Mouse (Mus musculus) NIH3T3 (cell line): ENCODE measurements at regions not wholly inside any gene's neighbourhood (a gene's known extent, or its start where the extent isn't known, plus 50 kb on each side); places are given as distances from the start of the nearest gene placed in this dataset.
A peak's percentile ranks its signal among the peaks of the same experiment; 100 is the strongest.

Experiments used
- DNase-seq: peaks from one replicate; pipeline ENCODE4 v3.0.0-alpha.2; 2012; ENCODE audit warnings: low read depth

- no peak for DNase-seq
Measured at GRCm38 (mm10) chr14:76708728-76709127, 152.0 kb upstream of the Serp2 start.

DNA sequence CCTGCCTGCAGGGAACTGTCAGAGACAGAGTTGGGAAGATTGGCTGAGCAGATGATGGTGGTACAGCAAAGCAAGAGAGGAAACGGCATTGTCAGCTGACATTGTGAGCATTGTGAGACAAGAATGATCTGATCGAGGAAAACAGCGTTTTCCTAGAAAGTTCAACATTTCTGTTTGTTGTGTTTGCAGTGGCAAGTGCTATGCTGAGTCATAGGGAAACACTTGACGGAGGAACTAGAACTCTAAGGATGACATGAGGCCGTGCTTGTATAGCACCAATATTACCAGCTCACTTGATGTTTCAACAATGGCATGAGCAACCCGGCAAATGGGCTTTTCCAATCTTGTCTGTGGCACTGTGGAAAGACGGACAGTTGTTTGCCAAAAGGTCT lies 146.7 kb upstream of the Serp2 start:
- no peak for DNase-seq

DNA sequence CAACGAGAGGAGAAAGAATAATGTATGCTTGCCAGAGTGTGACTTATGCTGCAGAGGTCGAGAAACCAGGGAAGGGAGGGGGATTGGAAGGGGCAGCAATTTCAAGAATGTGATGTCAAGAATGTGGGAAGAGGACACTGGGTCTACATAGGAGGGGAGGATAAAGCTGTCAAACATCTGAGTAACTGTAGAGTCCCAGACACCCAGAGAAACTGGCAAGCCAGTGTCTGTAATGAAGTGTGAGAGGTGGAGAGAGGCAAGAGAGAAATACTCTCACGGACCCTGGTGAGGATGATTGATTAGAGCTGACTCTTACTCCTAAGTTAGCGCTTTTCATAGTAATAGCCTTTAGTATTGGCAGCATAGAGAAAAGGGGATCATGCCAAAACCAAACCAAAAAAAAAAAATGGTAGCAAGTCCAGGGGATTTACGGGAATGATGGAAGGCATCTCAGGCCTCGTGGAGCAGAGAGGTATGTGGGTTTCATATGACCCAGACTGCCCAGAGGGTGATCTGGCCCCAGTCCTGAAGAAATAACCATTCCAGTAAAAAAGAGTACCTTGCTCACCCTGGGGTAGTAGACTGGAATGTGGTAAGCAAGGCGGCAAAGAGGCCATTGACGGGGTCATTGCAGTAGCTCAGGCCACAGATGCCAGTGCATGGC lies 146.2 kb upstream of the Serp2 start:
- DNase-seq, result peak; percentile 56

GRCm38 (mm10) chr14:76701911-76702708 lies 145.4 kb upstream of the Serp2 start:
- DNase-seq, result no peak

DNA sequence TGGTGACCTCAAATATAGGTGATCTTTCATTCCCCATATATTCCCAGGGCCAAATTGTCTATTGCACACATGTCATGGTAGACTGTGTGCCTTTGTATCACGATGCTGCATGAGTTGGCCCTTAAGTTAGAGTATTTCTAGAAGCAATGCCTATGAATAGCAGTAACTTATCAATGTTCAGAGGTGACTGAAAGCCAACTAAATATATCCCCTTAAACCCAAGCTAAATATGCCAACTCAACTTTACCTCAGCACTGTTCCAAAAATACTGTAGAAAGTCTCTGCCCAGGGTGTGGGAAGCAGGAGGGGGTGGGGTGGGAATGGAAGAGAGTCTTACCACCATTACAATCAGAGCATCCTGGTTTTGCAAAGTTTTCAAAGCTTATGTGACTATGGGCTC lies 144.6 kb upstream of the Serp2 start:
- DNase-seq, result no peak

GRCm38 (mm10) chr14:76700796-76701195 lies 144.1 kb upstream of the Serp2 start:
- DNase-seq, result no peak

DNA sequence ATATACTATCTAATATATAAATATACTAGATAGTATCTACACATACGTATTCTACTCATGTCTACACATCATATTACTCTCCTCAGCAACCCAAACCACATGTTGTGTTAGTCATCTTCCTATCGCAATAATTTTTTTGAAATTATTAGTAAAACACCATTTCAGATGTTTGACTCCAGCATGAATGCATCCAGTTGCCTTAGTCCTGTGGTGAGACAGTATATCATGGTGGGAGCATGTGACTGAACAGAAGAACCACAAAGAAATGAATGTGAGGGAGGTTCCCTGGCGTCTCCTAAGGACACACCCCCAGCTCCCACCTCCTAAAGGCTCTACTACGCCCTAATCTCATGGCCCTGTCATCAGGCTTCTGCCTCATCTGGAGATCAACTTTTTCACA lies 143.5 kb upstream of the Serp2 start:
- DNase-seq, result peak; percentile 38

GRCm38 (mm10) chr14:76698718-76699402 lies 142.2 kb upstream of the Serp2 start:
- DNase-seq, result peak; percentile 86

DNA sequence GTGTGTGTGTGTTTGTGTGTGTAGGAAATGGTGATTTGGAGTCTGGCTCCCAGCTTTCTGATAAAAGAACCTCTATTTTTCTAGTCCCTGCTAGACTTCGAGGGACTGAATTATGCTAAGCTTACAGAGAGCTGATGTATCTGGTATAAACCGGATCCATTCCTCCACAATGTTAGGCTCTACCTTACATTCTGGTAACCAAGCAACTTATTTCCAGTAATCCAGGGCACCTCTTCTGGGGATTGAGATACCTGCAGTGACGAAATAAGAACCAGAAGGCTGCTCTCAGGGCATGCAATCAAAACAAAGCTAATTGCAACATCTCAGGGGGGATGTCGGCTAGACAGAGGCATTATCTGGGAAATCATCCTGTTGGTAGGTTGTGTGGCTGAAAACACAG lies 140.0 kb upstream of the Serp2 start:
- no peak for DNase-seq

DNA sequence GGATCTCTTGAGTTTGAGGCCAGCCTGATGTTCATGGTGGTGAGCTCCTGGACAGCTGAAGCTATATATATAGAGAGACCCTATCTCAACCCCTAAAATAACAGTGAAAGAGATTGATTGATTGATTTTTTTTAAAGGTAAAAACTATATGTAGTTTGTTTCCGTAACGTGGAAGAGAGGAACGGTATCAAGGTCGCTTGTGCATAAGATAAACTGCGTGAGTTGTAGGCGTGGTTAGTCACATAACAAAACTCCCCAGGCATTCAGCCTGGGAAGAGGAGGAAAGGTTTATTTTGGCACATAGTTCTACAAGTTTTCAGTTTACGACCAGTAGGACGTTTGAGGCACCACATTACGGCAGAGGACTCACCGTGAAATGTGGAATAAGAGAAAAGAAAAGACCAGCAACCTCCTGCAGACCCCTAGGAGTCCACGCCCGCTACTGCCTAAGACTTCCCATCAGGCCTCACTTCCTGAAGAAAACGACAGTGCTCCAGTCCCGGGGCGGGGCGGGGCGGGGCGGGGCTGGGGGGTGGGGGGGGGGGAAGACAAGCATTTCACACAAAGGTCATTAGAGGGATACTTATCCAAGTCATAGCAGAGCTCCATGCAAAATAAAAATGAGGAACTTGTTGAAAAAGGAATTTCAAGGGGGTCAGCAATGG lies 139.1 kb upstream of the Serp2 start:
- DNase-seq, result no peak

DNA sequence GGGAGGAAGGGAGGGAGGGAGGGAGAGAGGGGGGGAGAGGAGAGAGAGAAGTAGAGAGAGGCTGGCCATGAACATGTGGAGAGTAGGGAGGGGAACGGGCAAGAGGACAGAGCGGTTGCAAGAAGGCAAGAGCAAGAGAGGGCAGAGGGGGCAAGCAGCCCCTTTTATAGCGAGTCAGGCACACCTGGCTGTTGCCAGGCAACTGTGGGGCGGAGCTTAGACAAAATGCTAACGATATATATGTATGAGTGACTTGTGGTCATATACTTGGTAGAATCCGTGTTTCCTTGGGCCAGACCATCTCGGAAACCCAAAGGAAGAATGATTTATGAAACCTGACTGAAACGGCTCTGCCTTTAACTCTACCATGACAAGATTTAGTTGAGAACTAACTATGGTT lies 138.2 kb upstream of the Serp2 start:
- no peak for DNase-seq

DNA sequence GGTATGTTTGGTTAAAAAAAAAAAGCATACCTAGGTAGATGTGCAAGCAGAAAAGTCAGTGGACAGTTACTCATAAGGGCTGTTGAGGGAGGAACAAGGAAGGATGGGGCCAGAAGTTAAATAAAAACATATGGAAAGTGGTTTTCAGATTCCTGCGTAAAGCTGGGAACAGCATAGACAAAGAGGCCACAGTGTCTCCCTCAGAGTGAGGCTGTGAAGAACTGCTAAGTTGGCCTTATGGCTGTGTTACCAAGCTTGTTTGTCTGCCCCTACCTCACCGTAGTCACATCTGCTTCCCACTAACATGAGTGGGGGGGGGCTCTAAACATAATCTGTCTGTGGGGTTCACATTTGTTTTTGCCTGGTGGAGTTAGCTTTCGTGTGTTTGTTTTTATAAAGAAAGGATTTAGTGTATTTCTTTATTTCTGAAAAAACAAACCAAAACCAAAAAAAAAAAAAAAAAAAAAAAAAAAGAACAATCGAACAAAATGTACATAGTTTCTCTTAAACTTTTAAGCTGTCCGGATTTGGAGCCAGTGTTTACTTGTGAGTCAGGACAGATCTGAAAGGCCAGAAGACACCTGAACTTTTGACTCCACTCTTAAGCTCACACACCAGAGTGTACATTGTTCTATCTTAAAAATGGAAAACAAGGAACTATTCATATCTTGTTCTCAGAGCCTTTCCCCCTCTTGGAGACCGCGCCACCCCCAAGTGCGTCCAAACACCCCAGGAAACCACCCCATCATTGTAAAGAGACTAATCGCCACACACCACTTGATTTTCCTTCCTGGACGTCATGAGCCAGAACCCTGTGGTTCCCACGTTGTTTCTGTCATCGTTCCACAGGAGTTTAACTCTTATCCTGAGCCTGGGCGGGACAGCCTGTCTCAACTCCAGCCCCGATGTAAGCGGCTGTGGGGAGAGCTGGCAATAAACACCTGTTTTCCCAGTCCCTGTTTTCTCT lies 136.9 kb upstream of the Serp2 start:
- DNase-seq, result peak; percentile 79

- DNase-seq, result peak; percentile 43
Measured at GRCm38 (mm10) chr14:76687971-76688407, 131.3 kb upstream of the Serp2 start.

GRCm38 (mm10) chr14:76686762-76687453 lies 130.2 kb upstream of the Serp2 start:
- no peak for DNase-seq

DNA sequence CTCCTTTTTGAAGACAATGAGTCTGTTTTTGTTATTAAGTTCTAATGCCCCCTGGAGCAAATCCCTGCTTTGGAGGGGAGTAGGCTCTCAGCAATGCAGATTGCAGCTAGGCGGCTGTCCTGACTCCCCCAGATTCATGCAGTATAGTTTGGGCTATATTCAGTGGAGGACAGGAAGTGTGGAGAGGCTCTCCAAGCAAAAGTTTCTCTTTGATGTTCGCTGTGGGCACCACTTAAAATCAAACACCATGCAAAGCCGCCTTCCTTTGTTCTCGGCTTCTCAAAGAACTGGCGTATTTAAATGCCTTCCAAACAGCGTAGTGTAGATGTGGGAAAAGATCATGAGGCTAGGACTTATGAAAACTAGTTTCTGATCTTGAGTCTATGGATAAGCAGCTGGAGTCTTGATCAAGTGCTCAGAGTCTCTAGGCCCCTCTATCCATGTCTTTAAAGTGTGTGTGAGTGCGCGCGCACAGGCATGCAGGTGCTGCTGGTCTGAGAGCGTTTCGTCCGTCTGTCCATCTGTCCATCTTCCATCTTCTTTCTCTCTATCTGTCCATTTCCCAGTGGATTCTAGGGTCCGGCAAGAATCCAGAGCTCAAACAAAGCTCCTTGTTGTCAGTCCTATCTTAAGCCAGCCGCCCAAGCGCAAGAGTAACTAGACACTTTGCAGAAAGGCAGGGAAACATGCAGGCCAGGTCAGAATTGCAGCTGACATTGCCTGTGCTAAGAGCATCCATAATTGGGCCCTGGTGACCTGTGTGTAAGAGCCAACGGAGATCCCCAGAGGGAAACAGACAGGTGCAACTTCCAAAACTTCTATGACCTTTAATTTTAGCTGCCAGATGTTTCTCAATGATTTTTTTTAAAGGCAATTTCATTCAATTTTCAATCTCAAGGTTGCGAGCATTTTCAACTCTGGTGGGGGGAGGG lies 129.4 kb upstream of the Serp2 start:
- no peak for DNase-seq

DNA sequence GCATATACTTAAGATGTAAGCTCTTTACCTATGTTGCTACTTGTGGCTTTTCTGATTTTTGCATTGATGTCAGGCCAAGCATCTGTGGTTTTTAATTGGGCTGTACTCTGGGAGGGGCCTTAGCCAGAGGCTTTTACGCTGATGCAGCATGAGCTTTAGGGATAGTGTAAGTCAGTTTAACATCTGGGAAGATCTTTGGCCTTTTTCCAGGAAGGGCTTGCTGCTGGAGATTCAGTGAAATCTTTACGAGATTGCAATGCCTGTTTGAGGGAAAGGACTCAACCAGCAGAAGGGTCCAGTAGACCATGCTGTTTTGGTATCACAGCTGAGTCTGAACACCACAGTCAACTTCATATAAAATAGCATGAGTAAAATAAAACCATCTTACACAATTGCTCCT lies 127.6 kb upstream of the Serp2 start:
- peak; percentile 29 for DNase-seq

GRCm38 (mm10) chr14:76681581-76682377 lies 125.1 kb upstream of the Serp2 start:
- DNase-seq, result peak; percentile 94

DNA sequence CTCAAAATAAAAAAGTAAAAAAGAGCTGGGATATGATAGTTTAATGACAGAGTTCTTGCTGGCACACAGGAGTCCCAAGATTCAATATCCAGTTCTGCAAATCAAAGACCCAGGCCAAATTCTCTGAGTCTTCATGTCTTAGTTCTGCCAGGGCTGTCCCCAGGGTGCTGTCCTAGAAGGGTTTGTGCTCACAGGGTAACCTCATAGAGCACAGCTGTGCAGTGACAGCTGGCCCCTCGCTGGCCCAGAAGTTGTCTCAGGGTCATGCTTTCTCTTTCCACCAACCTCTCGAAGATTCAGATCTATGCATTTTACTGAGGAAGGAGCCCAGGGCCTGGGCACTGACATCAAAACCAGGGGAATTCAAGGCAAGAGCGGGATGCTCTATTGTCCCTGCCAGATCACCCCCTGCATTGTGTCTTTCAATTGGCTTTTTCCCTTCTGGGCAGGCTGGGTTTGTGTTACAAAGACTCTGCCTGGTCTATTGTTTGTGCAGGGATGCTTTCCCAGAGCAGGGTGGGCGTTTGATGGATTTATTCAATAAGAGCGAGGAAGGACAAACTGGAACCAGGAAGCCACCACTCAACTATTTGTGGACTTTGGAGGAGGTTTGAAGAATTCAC lies 121.9 kb upstream of the Serp2 start:
- DNase-seq, result no peak
